Mouse (Mus musculus) bone marrow macrophage, adult 2 months (primary cell): ENCODE measurements around the gene Gm525.

Experiments used
- CTCF ChIP-seq: IDR thresholded peaks from 2 replicates; pipeline ENCODE4 v1.5.1; 2012; ENCODE audit warnings: low read depth, mild to moderate bottlenecking, low read length, moderate library complexity
- POLR2A ChIP-seq: IDR thresholded peaks from 2 replicates; pipeline ENCODE4 v1.6.1; 2012; ENCODE audit warnings: mild to moderate bottlenecking, low read depth, low read length, borderline replicate concordance

DNA sequence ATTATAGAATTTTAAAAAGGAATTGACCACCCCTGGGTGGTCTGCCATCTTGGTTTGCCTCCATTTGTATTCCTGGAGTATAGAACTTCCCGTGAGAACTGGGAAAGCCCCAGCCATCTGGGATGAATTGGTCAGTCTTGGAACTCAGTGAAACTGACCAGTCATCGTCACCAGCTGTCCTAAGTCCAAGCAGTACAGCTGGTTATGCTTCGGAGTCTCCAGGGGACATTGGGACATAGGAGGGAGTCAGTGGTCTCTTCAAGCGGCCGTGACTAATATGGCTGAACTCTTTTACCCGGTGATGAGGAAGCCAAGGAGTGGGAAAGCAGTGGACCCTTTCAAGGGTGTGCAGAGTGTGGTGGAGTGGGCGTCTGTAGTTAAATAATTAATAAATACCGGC, 31.6 kb downstream of the Gm525 start:
- TF ChIP-seq POLR2A (no peak), CTCF (no peak)
